In genomic region chr3:97800657-97801056, GRCm38 (mm10) we compare ENCODE assay signal across 20 mouse cellular contexts.
DNase-seq lines count a peak whose midpoint lies in the region; ATAC-seq and TF ChIP-seq lines count a peak whose summit lies in the region.
"Had no signal": no experiment of that assay in that cellular context is flagged by ENCODE, and none has a peak within 500 bp of the region (broad histone marks: within the 10 kb centered on the region; RNA-seq: fewer than 3 reads in every experiment).

No protein-coding gene starts in this region.

- intact Hi-C loops in heart, postnatal 14 days (cut with DNase I): no loop called here

- 81% methylated on average over 5 of the region's 5 CpGs for WGBS in hindbrain, embryonic 16.5 days
- WGBS in hindbrain, embryonic 11.5 days: 86% methylated on average over 5 of the region's 5 CpGs
- WGBS in midbrain, postnatal 0 days: 88% methylated on average over 5 of the region's 5 CpGs
- 90% methylated on average over 5 of the region's 5 CpGs for WGBS in midbrain, embryonic 16.5 days

- no peaks in the 10 kb centered on the region for H3K9me3 ChIP-seq in hindbrain, embryonic 16.5 days (ENCODE audit: control insufficient read depth, low read length)
- H3K9me3 ChIP-seq in hindbrain, embryonic 11.5 days (ENCODE audit: control insufficient read depth, low read length): no peaks in the 10 kb centered on the region
- no peaks in the 10 kb centered on the region for H3K9me3 ChIP-seq in midbrain, postnatal 0 days (ENCODE audit: low read length)
- no peaks in the 10 kb centered on the region for H3K9me3 ChIP-seq in midbrain, embryonic 16.5 days (replicated peaks; ENCODE audit: control insufficient read depth, low read length, poor library complexity, severe bottlenecking)
- H3K9me3 ChIP-seq: liver, embryonic 15.5 days; neural tube, embryonic 13.5 days had no signal

- H3K4me2 ChIP-seq in hindbrain, embryonic 16.5 days (ENCODE audit: low read length): no peak overlapping the region
- H3K4me2 ChIP-seq in hindbrain, embryonic 11.5 days (replicated peaks; ENCODE audit: low read depth, low read length): no peak overlapping the region
- H3K4me2 ChIP-seq in midbrain, postnatal 0 days (ENCODE audit: low read depth, low read length, poor library complexity, severe bottlenecking): no peak overlapping the region
- H3K4me2 ChIP-seq in midbrain, embryonic 16.5 days (ENCODE audit: low read length): no peak overlapping the region
- peak overlapping the region; percentile 58 for H3K4me2 ChIP-seq in myocyte (ENCODE audit: low read depth)
- H3K4me2 ChIP-seq: liver, embryonic 15.5 days; neural tube, embryonic 13.5 days had no signal

- H3K27me3 ChIP-seq in hindbrain, embryonic 16.5 days (replicated peaks; ENCODE audit: control insufficient read depth, insufficient read depth, low read length): no peaks in the 10 kb centered on the region
- no peaks in the 10 kb centered on the region for H3K27me3 ChIP-seq in hindbrain, embryonic 11.5 days (ENCODE audit: control insufficient read depth, insufficient read depth, low read length)
- H3K27me3 ChIP-seq in midbrain, postnatal 0 days (ENCODE audit: insufficient read depth, low read length): no peaks in the 10 kb centered on the region
- no peaks in the 10 kb centered on the region for H3K27me3 ChIP-seq in midbrain, embryonic 16.5 days (ENCODE audit: control insufficient read depth, insufficient read depth, low read depth, low read length)
- H3K27me3 ChIP-seq in myocyte (ENCODE audit: control insufficient read depth, insufficient read depth, insufficient read length): no peaks in the 10 kb centered on the region
- H3K27me3 ChIP-seq: liver, embryonic 15.5 days; neural tube, embryonic 13.5 days; Patski had no signal

- TF ChIP-seq POLR2A in myocyte (IDR thresholded peaks at IDR 0.05; ENCODE audit: insufficient read length, low read depth): no peak

- no peak overlapping the region for H3K27ac ChIP-seq in hindbrain, embryonic 16.5 days (ENCODE audit: low read depth, low read length)
- no peak overlapping the region for H3K27ac ChIP-seq in hindbrain, embryonic 11.5 days (ENCODE audit: low read depth, low read length)
- H3K27ac ChIP-seq in midbrain, postnatal 0 days (ENCODE audit: low read depth, low read length): no peak overlapping the region
- H3K27ac ChIP-seq in midbrain, embryonic 16.5 days (ENCODE audit: low read length): no peak overlapping the region
- H3K27ac ChIP-seq: kidney, postnatal 0 days; liver, embryonic 15.5 days; neural tube, embryonic 13.5 days had no signal

- no peaks in the 10 kb centered on the region for H3K4me1 ChIP-seq in hindbrain, embryonic 16.5 days (ENCODE audit: control insufficient read depth, insufficient read depth, low read depth, low read length)
- H3K4me1 ChIP-seq in hindbrain, embryonic 11.5 days (replicated peaks; ENCODE audit: control insufficient read depth, insufficient read depth, low read length): no peaks in the 10 kb centered on the region
- no peaks in the 10 kb centered on the region for H3K4me1 ChIP-seq in midbrain, postnatal 0 days (ENCODE audit: insufficient read depth, low read length)
- no peaks in the 10 kb centered on the region for H3K4me1 ChIP-seq in midbrain, embryonic 16.5 days (ENCODE audit: control insufficient read depth, insufficient read depth, low read length)
- H3K4me1 ChIP-seq: liver, embryonic 15.5 days had no signal

- no peak overlapping the region for H3ac ChIP-seq in myocyte (ENCODE audit: control insufficient read depth, insufficient read length)

- peak; percentile 60; the same call in 1 of the 2 replicates for ATAC-seq in hindbrain, embryonic 16.5 days
- ATAC-seq in hindbrain, embryonic 11.5 days (ENCODE audit: low FRiP score): no peak
- peak; percentile 38; the same call in 1 of the 2 replicates for ATAC-seq in midbrain, postnatal 0 days (ENCODE audit: low FRiP score)
- ATAC-seq in midbrain, embryonic 16.5 days: no peak
- ATAC-seq: activated CD4-positive, CD25-positive, alpha-beta regulatory T cell, adult 4 months; forebrain, embryonic 14.5 days; inflammation-experienced regulatory T-cells, adult 6 months; Patski had no signal

- H3K36me3 ChIP-seq in hindbrain, embryonic 16.5 days (ENCODE audit: control insufficient read depth, insufficient read depth, low read length): no peaks in the 10 kb centered on the region
- H3K36me3 ChIP-seq in hindbrain, embryonic 11.5 days (ENCODE audit: control insufficient read depth, insufficient read depth, low read length): no peaks in the 10 kb centered on the region
- no peaks in the 10 kb centered on the region for H3K36me3 ChIP-seq in midbrain, postnatal 0 days (ENCODE audit: insufficient read depth, low read length)
- H3K36me3 ChIP-seq in midbrain, embryonic 16.5 days (ENCODE audit: control insufficient read depth, insufficient read depth, low read length): no peaks in the 10 kb centered on the region
- H3K36me3 ChIP-seq in myocyte (ENCODE audit: control insufficient read depth, insufficient read depth): no peaks in the 10 kb centered on the region
- H3K36me3 ChIP-seq: liver, embryonic 15.5 days; neural tube, embryonic 13.5 days had no signal

- TF ChIP-seq CTCF in midbrain, postnatal 0 days (IDR thresholded peaks at IDR 0.05): no peak

- H3K79me2 ChIP-seq in myocyte (ENCODE audit: control insufficient read depth, insufficient read depth): peaks cover 5% of the 10 kb centered on the region

- no peak overlapping the region for H3K4me3 ChIP-seq in hindbrain, embryonic 16.5 days (ENCODE audit: low read length)
- no peak overlapping the region for H3K4me3 ChIP-seq in hindbrain, embryonic 11.5 days (ENCODE audit: low read depth, low read length)
- no peak overlapping the region for H3K4me3 ChIP-seq in midbrain, postnatal 0 days (ENCODE audit: low read depth, low read length)
- no peak overlapping the region for H3K4me3 ChIP-seq in midbrain, embryonic 16.5 days (ENCODE audit: low read depth, low read length)
- no peak overlapping the region for H3K4me3 ChIP-seq in myocyte
- H3K4me3 ChIP-seq: layer of hippocampus, adult 2 months; liver, embryonic 15.5 days; neural tube, embryonic 13.5 days had no signal

- peak; percentile 65 for DNase-seq in heart, adult 11 months
- no peak for DNase-seq in heart, postnatal 14 days
- no peak for DNase-seq in hindbrain, embryonic 11.5 days (ENCODE audit: low spot score)
- peak; percentile 24 for DNase-seq in midbrain, postnatal 0 days (ENCODE audit: low spot score)
- no peak for DNase-seq in cerebellum, postnatal 4 days (ENCODE audit: low spot score in 2 of 2)
- DNase-seq: adrenal gland, postnatal 25 days; cerebellum, adult 9-10 months; left cerebral cortex, postnatal 4 days; thymus, postnatal 36 days had no signal

- H3K9ac ChIP-seq in hindbrain, embryonic 16.5 days (ENCODE audit: low read depth, low read length): no peak overlapping the region
- H3K9ac ChIP-seq in hindbrain, embryonic 11.5 days (ENCODE audit: low read depth, low read length): no peak overlapping the region
- no peak overlapping the region for H3K9ac ChIP-seq in midbrain, postnatal 0 days (replicated peaks; ENCODE audit: low read length, poor library complexity, severe bottlenecking)
- H3K9ac ChIP-seq in midbrain, embryonic 16.5 days (ENCODE audit: low read depth, low read length): no peak overlapping the region
- H3K9ac ChIP-seq: liver, embryonic 15.5 days; neural tube, embryonic 13.5 days had no signal

TF ChIP-seq in myocyte, 11 proteins besides CTCF, POLR2A, EP300 and RAD21:
- TF ChIP-seq POLR2AphosphoS2 (IDR thresholded peaks at IDR 0.05; ENCODE audit: insufficient read length, low read depth): no peak
- TF ChIP-seq REST (IDR thresholded peaks at IDR 0.05; ENCODE audit: insufficient read depth, insufficient read length): no peak
- no peak for TF ChIP-seq SRF (IDR thresholded peaks at IDR 0.05; ENCODE audit: control insufficient read depth, insufficient read length, low read depth)
- no peak for TF ChIP-seq MAX (IDR thresholded peaks at IDR 0.05; ENCODE audit: low read depth)
- no peak for TF ChIP-seq TCF3 (IDR thresholded peaks at IDR 0.05; ENCODE audit: insufficient read length, low read depth)
- TF ChIP-seq E2F4 (IDR thresholded peaks at IDR 0.05; ENCODE audit: insufficient read depth): no peak
- no peak for TF ChIP-seq TCF12 (IDR thresholded peaks at IDR 0.05; ENCODE audit: insufficient read depth, poor library complexity, severe bottlenecking)
- TF ChIP-seq MYOG (IDR thresholded peaks at IDR 0.05; ENCODE audit: control insufficient read depth in 1 of 3, insufficient read depth in 1 of 3, insufficient read length in 2 of 3, low read depth in 2 of 3): no peak
- TF ChIP-seq MYOD1 (IDR thresholded peaks at IDR 0.05; ENCODE audit: control insufficient read depth in 1 of 3, insufficient read length in 2 of 3, low read depth in 2 of 3): no peak

Comparison
In these comparisons a context has a peak if more than half of its experiments do, and no peak if none do; other contexts are left out.
1. DNase-seq: peak in heart, adult 11 months (single experiment) and midbrain, postnatal 0 days (single experiment); none in heart, postnatal 14 days (0 of 2), hindbrain, embryonic 11.5 days (single experiment) and cerebellum, postnatal 4 days (0 of 2).
2. ATAC-seq: peak in hindbrain, embryonic 16.5 days (single experiment) and midbrain, postnatal 0 days (single experiment); none in hindbrain, embryonic 11.5 days (single experiment) and midbrain, embryonic 16.5 days (single experiment).